Mouse (Mus musculus) liver, adult (tissue): Measurements from ENCODE around the gene Gcdh.

Experiments used
- GATA4 ChIP-seq: IDR thresholded peaks from 2 replicates; pipeline ENCODE4 v1.6.1; 2014; ENCODE audit warnings: mild to moderate bottlenecking, low read length; ENCODE audit not compliant: insufficient replicate concordance

Gene Gcdh

DNA sequence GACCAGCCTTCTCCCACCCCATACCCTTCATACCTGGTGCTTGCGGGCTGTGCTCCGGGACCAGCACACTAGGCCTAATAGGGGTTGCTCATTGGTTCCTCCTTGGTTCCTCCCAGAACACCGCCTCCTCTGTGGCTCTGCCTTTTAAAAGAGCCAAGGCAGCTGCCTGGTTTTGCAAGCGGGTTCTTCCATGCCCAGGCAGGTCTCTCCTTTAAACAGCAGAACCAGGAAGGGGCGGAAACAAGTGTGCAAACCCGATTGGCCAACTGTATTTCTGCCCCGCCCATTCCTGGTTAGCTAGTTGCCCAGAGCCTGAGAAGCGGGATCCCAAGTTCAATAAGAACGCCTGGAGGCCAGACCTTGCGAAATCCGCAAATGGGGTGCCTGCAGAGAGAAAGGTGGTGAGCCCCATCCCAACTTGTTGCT lies at the start of gene Gcdh:
TSS of gene Gcdh (minus strand) at position 213 of the 426 bp plus-strand sequence.
- TF ChIP-seq GATA4, result no peak

DNA sequence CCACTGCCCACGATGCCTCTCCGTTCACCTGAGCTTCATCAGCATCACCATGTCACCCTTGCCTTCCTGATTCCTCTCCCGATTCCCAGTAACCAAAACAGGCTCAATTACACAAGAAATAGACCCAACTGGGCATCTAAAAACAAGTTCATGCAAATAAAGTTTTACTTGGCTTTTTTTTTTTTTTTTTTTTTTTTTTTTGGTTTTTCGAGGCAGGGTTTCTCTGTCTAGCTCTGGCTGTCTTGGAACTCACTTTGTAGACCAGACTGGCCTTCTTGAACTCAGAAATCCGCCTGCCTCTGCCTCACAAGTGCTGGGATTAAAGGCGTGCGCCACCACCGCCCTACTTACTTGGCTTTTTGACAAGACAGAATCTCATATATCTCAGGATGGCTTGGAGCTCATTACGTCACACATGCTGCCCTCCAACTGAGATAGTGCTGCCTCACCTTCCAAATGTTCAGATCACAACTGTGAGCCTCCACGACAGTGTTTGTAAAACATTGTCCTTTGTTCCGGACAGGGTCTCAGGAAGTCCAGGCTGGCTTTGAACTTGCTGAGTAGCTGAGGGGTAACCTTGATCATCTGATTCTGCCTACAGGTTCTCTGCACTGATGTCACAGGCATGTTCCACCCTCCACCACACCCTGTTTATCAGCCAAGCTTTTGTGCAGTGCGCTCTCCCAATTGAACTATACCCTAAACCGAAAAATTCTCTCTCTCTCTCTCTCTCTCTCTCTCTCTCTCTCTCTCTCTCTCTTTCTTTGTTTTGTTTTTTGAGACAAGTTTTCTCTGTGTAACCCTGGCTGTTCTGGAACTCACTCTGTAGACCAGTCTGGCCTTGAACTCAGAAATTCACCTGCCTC lies 44.1 kb upstream of the Gcdh start:
- no peak for TF ChIP-seq GATA4

DNA sequence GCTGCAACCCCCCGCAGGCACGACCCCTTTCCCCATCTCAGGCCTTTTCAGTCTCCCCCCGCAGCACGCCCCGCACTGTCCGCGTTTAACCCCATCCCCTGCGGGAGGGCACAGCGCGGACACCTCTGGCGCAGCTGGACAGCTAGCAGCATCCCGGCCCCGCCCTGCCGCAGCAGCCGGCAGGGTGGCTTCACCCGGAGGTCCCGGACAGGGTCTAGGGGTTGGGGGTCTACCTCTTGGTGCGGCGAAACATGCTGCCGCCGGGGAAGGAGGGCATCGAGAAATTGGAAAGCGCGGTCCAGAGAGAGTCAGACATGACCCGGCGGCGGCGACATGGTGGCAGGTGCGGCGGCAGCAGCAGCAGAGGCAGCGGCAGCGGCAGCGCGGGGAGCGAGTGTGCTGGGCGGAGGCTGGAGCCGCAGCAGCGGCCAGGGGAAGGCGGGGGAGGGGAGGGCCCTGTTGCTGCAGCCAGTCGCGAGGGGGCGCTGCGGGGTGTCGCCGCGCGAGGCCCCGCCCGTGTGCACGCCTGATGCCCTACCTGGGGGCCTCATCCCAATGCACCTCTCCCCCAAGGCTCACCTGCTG lies 43.3 kb upstream of the Gcdh start, which contains the start of gene Mast1:
TSS of gene Mast1 (minus strand) at position 398 of the 585 bp plus-strand sequence.
- TF ChIP-seq GATA4, result no peak

DNA sequence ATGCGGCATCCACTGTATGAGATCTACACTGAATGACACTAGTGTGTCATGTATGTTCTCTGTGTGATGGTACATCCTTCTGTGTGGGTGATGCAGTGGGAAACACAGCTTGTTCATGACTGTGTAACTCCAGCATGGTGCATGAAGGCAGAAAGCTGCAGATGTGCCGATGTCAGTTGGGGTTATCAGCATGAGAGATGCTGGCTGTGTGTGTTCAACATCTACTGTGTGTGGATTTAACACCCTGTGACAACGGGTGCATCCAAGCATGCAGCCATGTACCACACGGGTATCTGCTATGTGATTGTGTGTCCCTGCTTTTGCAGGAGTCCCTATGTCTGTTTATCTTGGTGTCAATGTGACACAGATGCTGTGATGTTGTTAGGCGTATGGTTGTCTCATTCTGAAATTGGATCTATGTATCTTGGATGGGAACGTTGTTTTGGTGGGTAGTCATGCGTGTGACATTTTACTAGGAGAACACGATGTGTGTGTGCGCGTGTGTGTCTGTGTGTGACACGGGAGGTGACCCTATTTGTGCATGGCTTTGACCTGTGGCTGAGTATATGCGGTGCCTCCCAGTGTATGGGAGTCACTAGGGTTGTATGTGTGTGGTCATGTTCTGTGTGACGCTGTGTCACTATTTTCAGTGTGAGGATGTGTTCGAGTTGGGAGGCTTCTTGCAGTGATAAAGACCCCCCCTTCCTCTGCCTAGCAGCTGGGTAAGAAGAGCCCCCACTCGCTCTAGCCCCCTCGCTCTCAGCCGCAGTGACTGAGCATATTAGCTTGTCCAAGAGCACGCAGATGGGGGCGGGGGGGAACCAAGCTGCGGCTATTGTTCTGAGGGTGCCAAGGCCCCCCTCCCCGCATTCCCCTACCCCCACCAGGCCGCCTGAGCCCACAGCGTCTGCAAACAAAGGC lies 42.6 kb upstream of the Gcdh start:
- TF ChIP-seq GATA4, result no peak

DNA sequence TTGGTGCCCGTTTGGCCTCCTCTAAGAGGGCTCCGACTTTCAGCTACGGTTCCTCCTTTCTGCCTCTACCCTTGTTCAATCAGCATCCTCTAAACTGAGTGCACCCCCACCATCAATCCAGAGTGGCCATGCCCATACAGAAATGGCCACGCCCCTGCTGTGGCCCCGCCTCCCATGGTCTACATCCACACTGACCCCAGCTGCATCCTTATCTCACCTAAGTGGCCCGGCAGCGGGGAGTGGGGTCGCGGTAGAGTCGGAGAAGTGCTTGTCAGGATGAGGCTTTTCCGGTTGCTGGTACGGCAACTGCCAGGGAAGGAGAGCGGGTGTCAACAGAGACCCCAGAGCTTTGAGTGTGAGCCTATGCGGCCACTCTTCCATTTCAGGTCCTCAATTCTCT lies 41.8 kb upstream of the Gcdh start:
- no peak for TF ChIP-seq GATA4

DNA sequence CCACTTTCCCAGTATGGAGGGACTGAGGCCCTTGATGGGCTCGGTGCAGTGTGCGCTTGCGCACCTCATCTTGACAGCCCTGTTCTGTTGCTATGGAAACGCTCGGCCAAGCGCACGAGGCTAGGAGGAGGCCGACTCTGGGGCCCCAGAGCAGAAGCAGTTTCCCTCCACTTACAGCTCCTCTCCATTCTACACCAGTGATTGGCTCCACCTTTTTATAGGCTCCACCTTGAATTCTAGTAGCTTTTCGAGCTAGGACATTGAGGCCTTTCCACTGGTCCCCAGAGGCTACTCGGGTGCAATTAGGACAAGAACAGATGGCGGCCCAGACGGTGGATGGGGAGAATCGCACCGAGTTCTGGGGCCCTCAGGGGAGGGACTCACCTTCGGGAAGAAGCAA lies 41.1 kb upstream of the Gcdh start:
- TF ChIP-seq GATA4, result no peak

DNA sequence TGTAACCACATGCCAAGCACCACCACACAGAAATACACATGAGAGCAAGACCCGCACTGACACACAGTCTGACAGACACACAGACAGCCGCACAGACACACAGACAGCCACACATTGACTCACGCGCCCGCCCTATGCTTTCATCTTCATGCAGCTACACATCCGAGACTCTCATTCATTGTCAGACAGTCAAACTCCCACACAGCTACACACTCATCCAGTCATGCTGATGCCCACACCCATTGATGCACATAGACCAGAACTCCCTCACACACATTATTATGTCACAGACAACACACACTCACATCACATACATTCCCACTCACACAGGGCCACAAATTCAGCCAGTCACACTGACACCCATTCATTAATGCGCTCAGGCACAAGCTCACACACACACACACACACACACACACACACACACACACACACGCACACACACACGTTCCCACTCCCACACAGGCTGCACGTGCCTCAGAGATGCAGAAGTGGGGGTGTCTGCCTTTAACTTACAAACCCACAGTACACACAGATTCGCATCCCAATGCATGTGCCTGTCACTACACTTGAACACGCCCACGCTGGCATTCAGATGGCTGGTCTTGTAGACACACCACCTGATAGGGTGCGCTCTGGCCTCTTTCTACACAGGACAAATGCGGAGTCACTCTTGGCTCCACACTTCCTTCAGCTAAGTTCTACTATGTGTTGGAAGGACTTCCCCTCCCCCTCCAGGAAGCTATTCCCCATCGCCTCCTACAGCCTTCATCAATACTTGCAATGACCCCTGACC lies 40.2 kb upstream of the Gcdh start:
- no peak for TF ChIP-seq GATA4

DNA sequence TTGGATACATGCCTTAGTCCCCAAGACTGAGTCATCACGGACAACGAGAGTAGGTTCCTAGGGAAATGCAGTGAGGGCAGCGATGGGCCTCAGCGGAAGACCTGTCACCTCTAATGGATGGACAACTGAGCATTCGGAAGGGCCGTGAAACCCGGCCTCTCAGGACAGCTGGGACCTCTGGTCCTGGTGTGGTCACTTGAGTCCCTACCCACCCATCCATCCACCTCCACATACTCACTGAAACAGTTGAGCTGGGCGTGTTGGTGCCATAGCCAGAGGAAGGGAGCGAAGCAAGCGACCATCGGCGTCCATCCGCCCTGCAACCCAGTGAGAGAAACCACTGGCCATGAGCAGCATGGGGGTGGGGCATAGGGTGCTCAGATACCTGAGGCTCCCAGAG lies 36.9 kb upstream of the Gcdh start:
- TF ChIP-seq GATA4, result no peak

DNA sequence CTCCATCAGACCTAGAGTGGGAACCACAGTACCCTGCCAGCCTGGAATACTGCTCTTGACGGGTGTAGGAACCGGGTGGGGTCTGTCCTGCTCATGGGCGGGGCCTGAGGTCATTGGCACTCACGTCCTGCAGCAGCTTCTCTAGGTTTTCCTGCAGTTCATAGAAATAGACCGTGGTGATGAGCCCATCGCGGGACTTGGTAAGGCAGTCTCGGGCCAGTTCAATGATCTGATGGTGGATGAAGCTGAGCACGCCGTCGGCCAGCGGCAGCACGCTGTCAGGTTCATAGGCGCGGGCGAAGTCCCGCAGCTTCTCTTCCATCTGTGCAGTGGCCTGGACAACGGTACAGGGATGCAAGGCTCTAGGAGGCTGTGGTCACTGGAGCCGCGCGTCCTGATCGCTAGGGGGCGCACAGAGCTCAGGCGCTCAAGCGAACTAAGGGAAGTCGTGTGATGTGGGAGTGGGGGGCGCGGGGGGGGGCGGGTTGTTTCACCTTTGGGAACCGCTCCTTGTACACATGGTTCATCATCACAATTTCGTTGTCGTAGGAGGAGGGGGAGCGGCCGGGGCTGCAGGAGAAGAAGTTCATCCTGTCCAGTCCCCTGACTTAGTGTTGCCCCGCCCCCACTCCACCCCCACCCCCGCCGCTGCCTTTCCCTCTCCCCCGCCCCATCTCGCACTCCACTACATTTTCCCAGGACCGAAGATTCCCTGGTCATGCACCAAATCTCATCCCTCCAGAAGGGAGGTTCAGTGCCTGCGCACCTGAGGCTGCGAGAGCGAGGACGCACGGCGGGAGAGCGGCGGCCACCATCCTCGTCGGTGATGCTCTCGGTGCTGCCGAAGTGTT lies 35.0 kb upstream of the Gcdh start:
- no peak for TF ChIP-seq GATA4

DNA sequence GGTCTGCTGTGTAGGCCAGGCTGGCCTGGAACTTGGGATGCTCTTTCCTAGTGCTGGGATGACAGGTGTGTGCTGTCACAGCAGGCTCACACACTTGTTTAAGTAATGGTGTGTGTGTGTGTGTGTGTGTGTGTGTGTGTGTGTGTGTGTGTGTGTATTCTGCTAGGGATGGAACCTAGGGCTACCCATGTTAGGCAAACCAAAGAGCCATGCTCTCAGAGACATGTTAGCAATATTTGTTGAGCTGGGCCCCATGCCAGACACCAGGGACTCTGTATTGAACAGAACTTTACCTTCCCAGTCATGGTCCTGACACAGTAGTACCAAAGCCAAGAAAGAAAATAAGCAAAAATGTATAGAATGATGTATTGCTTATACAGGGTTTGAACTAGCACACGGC lies 33.8 kb upstream of the Gcdh start:
- TF ChIP-seq GATA4, result no peak

DNA sequence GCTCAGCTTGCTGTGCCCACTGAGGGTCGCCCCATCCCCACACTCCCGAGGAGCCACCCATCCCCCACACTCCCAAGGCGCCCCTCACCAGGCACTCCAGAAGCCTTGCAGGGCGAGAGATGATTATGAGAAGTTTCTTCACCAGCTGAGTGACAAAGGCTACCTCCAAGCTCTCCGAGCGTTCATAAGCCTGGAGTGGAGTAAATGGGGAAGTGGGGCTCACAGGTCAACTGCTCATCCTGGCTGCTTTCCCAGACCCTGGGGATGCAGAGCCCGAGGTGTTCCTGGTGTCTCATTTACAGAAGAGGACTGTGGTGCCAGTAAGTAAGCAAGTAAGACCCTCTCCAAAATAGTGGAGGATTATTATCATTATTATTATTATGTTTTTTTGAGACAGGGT lies 31.8 kb upstream of the Gcdh start:
- TF ChIP-seq GATA4, result no peak

DNA sequence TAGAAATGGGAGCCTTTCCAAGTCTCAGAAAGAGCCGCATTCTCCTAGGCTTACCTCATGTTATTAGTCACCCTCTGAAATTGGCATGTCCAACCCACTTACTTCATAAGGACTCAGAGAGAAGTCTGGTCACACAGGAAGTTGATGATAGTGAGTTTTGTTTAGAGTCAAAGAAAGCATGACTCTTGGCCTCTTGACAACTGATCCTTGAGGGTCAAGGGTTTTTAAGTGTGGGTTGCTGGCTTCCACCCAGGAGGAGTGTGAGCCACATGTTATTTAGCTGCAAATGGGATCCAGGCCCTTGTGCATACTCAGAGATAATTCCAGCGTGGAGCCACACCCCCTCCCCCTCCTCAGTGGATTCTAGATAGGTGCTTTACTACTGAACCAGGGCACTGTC lies 27.9 kb upstream of the Gcdh start:
- TF ChIP-seq GATA4, result no peak

DNA sequence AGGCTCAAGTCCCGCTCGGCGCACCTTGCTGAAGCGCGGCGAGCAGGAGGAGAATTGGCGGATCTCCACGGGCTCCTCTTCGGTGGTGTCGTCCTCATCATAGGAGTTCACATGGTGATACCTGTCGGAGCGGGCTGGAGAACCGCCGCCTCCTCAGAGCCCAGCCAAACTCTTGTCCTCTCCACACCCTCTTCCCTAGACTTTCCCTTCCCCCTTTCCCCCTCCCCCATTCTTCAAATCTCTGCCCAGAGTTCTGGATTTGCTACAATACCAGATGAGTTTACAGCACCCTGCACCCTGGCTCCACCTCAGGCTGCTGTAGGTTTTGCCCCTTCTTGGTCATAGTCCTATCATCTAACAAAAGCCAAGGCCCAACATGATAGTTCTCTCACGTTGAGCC lies 24.9 kb upstream of the Gcdh start:
- no peak for TF ChIP-seq GATA4

DNA sequence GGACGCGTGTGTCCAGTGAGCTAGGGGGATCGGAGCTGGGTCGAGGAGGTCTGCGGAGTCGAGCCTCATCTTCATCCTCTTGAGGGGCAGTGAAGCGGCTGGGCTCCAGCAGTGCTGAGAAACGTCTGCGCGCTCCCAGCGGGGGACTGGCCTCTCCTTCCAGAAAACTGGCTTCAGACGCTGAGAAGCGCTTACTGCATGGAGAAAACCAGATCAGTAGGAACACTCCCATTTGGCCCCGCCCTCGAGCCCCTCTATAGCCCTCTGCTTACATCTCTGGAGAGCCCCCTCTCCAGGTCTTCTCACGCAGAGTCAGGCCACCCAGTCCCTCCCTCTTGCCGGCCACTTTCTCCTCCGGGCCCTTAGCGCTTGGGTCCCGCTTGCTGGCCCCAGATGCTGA lies 24.1 kb upstream of the Gcdh start:
- TF ChIP-seq GATA4, result no peak
